Mouse (Mus musculus) kidney, postnatal 10 days (tissue): ENCODE data around the gene Dhx16.
"Not testable (repeated sequence)": the region's sequence is repeated elsewhere in the genome, so short reads cannot be mapped to it uniquely, and the experiment has no call there.

Experiments
- DNase-seq: peaks from one replicate; pipeline ENCODE4 v3.0.0; 2021; ENCODE audit warnings: mixed read lengths

Gene Dhx16

GRCm38 (mm10) chr17:35921710-35922109 lies 42.1 kb downstream of the Dhx16 start:
- DNase-seq = no peak

GRCm38 (mm10) chr17:35922566-35922965 lies 42.9 kb downstream of the Dhx16 start:
- DNase-seq = no peak

- no peak for DNase-seq
Observed at GRCm38 (mm10) chr17:35923281-35923680, 43.7 kb downstream of the Dhx16 start.

GRCm38 (mm10) chr17:35927471-35927870 lies 47.9 kb downstream of the Dhx16 start:
- no peak for DNase-seq

GRCm38 (mm10) chr17:35929534-35929933 lies 49.9 kb downstream of the Dhx16 start:
- DNase-seq = no peak

GRCm38 (mm10) chr17:35930627-35931026 lies 51.0 kb downstream of the Dhx16 start:
- DNase-seq = no peak

GRCm38 (mm10) chr17:35932608-35933007 lies 53.0 kb downstream of the Dhx16 start:
- no peak for DNase-seq

- not testable (repeated sequence) for DNase-seq
Observed at GRCm38 (mm10) chr17:35935763-35936162, 56.1 kb downstream of the Dhx16 start.

GRCm38 (mm10) chr17:35937700-35938348 lies 58.2 kb downstream of the Dhx16 start:
- DNase-seq = peak; percentile 61

- no peak for DNase-seq
Observed at GRCm38 (mm10) chr17:35939108-35939507, 59.5 kb downstream of the Dhx16 start.

- no peak for DNase-seq
Observed at GRCm38 (mm10) chr17:35939941-35940340, 60.3 kb downstream of the Dhx16 start.
